Mouse (Mus musculus): ENCODE measurements around the gene Sfxn5. TPM values are rescaled to one million over a fixed set of nuclear protein-coding genes. Genes with fewer than 3 reads are reported as not detected.

Sfxn5 gene
- polyA plus RNA-seq, 1 experiment = 23.6 TPM

DNA sequence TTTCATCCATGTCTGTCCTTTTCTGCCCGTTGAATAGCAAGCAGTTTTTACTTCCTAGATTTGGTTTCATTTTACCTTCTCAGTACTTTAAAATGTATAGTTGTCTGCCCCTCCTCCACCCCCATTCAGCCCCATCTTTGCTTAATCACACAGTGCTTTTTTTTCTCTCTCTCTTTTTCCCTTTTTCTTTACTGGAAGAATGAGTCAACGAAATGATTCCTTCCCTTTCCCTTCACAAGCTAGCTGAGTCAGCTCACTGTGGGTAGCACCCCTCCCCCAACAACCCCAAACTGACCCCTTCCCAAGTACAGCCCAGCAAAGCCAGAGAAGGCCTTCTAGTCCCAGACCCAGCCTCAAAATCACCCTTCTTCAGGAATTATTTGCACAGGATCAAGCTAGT is 8.1 kb downstream of the Sfxn5 start:
- TF ChIP-seq CTCF (conservative IDR thresholded peaks at IDR 0.05; ENCODE audit: insufficient read depth, insufficient read length, low read depth, low read length) (no peak), POLR2A (IDR thresholded peaks at IDR 0.05; ENCODE audit: low read depth, low read length) (no peak)
- H3K27me3 ChIP-seq (replicated peaks; ENCODE audit: control insufficient read depth, insufficient read depth, low read length) = no peaks in the 10 kb centered on the region
- no peak overlapping the region for H3K4me3 ChIP-seq (ENCODE audit: insufficient read depth, low read depth, low read length)
- WGBS = 35% methylated on average over 2 of the region's 2 CpGs
- H3K36me3 ChIP-seq (ENCODE audit: control insufficient read depth, insufficient read depth, low read length) = no peaks in the 10 kb centered on the region
- peaks cover 16% of the 10 kb centered on the region; the same call in 1 of the 2 replicates for H3K4me1 ChIP-seq (ENCODE audit: control insufficient read depth, insufficient read depth, low read length)
- DNase-seq = no peak
- no peak overlapping the region for H3K27ac ChIP-seq (ENCODE audit: insufficient read depth, low read depth, low read length)

DNA sequence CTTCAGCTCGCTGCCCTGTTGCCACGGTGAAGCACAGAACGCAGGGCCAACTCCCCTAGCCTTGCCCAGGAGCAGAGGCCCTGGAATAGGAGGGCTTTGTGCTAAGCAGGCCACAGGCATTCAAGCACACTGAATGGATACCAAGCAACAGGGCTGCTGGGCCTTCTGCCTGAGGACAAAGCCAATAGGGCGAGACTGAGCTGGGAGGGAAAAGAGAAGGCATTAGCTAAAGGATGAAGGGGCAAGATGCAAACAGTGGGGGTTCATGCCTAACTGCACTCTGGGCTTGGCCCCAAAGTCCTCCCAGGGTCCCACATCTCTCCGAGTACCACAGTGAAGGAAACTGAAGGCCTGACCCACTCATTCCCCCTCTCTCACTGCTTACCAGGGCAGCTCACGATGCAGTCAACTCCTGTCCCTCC is 12.8 kb downstream of the Sfxn5 start:
- TF ChIP-seq POLR2A (IDR thresholded peaks at IDR 0.05; ENCODE audit: low read depth, low read length) (no peak), CTCF (conservative IDR thresholded peaks at IDR 0.05; ENCODE audit: insufficient read depth, insufficient read length, low read depth, low read length) (no peak)
- H3K36me3 ChIP-seq (ENCODE audit: control insufficient read depth, insufficient read depth, low read length) = no peaks in the 10 kb centered on the region
- peaks cover 3% of the 10 kb centered on the region; the same call in 1 of the 2 replicates for H3K4me1 ChIP-seq (ENCODE audit: control insufficient read depth, insufficient read depth, low read length)
- no peak for DNase-seq
- no peaks in the 10 kb centered on the region for H3K27me3 ChIP-seq (replicated peaks; ENCODE audit: control insufficient read depth, insufficient read depth, low read length)
- H3K27ac ChIP-seq (ENCODE audit: insufficient read depth, low read depth, low read length) = no peak overlapping the region
- H3K4me3 ChIP-seq (ENCODE audit: insufficient read depth, low read depth, low read length) = no peak overlapping the region
- WGBS = 90% methylated on average over 6 of the region's 6 CpGs

DNA sequence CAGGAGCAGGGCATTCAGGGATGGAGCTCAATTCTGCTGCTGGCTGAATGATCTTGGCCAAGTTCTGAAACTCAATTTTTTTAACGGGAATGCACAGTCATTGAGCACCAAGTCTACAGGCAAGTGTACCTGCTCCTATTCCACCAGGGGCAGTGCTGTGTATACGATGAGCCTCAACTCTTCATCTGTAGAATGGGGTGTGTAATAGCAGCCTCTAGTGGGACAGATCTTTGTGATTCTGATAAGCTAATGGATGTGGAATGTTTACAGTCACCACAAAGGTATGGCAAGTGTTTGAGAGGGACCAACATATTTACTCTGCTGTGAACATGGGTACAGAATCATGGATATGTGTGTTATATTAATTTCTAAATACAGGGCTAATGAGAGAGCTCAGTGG is 17.0 kb downstream of the Sfxn5 start:
- no peak for DNase-seq
- H3K27me3 ChIP-seq (replicated peaks; ENCODE audit: control insufficient read depth, insufficient read depth, low read length) = no peaks in the 10 kb centered on the region
- no peaks in the 10 kb centered on the region for H3K4me1 ChIP-seq (ENCODE audit: control insufficient read depth, insufficient read depth, low read length)
- no peak overlapping the region for H3K4me3 ChIP-seq (ENCODE audit: insufficient read depth, low read depth, low read length)
- no peak overlapping the region for H3K27ac ChIP-seq (ENCODE audit: insufficient read depth, low read depth, low read length)
- TF ChIP-seq POLR2A (IDR thresholded peaks at IDR 0.05; ENCODE audit: low read depth, low read length) (no peak), CTCF (conservative IDR thresholded peaks at IDR 0.05; ENCODE audit: insufficient read depth, insufficient read length, low read depth, low read length) (no peak)
- no peaks in the 10 kb centered on the region for H3K36me3 ChIP-seq (ENCODE audit: control insufficient read depth, insufficient read depth, low read length)
- 83% methylated on average over 2 of the region's 2 CpGs for WGBS

DNA sequence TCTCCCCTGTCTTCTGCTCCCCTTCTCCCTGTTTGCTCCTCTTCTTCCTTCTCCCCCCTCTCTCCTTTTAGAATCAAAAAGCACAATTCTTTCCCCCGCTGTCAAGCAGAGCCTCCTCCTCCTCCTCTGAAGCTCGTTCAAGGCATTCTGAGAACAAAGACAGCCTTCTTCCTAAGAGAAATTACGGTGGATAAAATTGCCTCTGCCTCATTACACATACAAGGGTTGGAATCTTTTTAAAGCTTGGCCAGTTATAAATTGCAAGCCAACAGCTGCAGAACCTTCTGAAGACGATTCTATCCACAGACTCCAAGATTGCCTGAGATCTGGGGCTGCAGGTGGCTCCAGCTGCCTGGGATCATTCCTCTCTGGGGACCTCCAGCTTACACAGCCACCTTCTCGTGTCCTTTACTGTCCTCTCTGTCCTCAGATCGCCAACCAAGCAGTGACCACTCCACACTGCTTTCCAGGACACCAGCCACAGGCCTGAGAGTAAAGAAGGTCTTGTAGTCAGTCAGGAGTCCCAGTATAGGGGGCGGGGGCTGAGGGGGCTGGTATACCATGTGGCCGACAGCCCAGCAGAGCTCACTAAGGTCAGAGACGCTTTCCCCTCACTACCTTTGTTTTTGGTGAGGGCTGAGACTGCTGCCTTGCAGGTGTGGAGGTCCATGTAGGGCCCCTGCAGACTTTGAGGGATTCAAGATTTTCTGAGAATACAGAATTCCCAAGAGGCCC is 19.0 kb downstream of the Sfxn5 start:
- TF ChIP-seq POLR2A (IDR thresholded peaks at IDR 0.05; ENCODE audit: low read depth, low read length) = no peak
- no peak for TF ChIP-seq CTCF (conservative IDR thresholded peaks at IDR 0.05; ENCODE audit: insufficient read depth, insufficient read length, low read depth, low read length)
- no peaks in the 10 kb centered on the region for H3K4me1 ChIP-seq (ENCODE audit: control insufficient read depth, insufficient read depth, low read length)
- WGBS = 56% methylated on average over 9 of the region's 9 CpGs

DNA sequence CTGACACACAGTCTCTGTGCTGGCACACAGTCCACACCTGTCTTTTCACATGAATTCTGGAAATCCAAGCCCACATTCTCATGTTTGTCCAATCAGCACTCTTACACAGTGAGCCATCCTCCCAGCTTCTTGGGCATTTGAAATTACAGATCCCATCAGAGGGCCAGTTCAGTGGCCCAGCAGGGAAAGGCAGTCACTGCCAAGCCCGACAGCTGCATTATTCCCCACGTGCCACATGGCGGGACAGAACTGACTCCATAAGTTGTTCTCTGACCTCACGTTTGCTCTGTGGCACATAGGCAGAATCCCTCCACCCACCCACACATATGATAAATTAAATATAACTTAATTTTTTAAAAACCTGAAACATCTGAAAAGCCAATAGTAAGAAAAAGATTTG is 25.3 kb downstream of the Sfxn5 start:
- no peaks in the 10 kb centered on the region for H3K36me3 ChIP-seq (ENCODE audit: control insufficient read depth, insufficient read depth, low read length)
- peaks cover 2% of the 10 kb centered on the region; the same call in 1 of the 2 replicates for H3K4me1 ChIP-seq (ENCODE audit: control insufficient read depth, insufficient read depth, low read length)
- no peak overlapping the region for H3K4me3 ChIP-seq (ENCODE audit: insufficient read depth, low read depth, low read length)
- H3K27ac ChIP-seq (ENCODE audit: insufficient read depth, low read depth, low read length) = no peak overlapping the region
- TF ChIP-seq CTCF (conservative IDR thresholded peaks at IDR 0.05; ENCODE audit: insufficient read depth, insufficient read length, low read depth, low read length) (no peak), POLR2A (IDR thresholded peaks at IDR 0.05; ENCODE audit: low read depth, low read length) (no peak)
- H3K27me3 ChIP-seq (replicated peaks; ENCODE audit: control insufficient read depth, insufficient read depth, low read length) = no peaks in the 10 kb centered on the region
- no peak for DNase-seq
- 88% methylated on average over 4 of the region's 4 CpGs for WGBS

More for the DNA sequence above, 19.0 kb downstream of the Sfxn5 start:
- Histone ChIP-seq H3K36me3 (ENCODE audit: control insufficient read depth, insufficient read depth, low read length) (no peaks in the 10 kb centered on the region), H3K27ac (ENCODE audit: insufficient read depth, low read depth, low read length) (no peak overlapping the region), H3K27me3 (replicated peaks; ENCODE audit: control insufficient read depth, insufficient read depth, low read length) (no peaks in the 10 kb centered on the region), H3K4me3 (ENCODE audit: insufficient read depth, low read depth, low read length) (no peak overlapping the region)
- DNase-seq = no peak

DNA sequence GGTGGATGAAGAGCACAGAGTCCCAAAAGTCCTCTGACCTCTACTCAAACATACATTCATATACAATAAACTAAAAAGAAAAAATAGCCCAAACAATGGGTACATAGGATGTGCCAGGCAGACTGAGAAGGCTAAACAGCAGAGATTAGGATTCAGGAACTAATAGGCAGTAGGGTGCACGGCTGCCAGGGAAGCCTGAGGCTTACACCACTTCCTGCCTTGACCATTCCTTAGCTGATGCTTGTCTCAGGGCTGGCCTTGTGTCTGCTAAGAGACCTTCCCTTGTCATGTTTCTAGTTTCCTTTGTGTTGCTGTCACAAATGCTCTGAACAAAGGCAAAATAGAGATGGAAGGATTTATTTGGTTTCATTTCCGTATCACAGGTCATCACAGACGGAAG is 26.8 kb downstream of the Sfxn5 start:
- Histone ChIP-seq H3K36me3 (ENCODE audit: control insufficient read depth, insufficient read depth, low read length) (no peaks in the 10 kb centered on the region), H3K27ac (ENCODE audit: insufficient read depth, low read depth, low read length) (no peak overlapping the region), H3K27me3 (replicated peaks; ENCODE audit: control insufficient read depth, insufficient read depth, low read length) (no peaks in the 10 kb centered on the region), H3K4me1 (ENCODE audit: control insufficient read depth, insufficient read depth, low read length) (peaks cover 8% of the 10 kb centered on the region; the same call in 1 of the 2 replicates), H3K4me3 (ENCODE audit: insufficient read depth, low read depth, low read length) (no peak overlapping the region)
- WGBS = 86% methylated on average over 3 of the region's 3 CpGs
- no peak for DNase-seq
- TF ChIP-seq POLR2A (IDR thresholded peaks at IDR 0.05; ENCODE audit: low read depth, low read length) (no peak), CTCF (conservative IDR thresholded peaks at IDR 0.05; ENCODE audit: insufficient read depth, insufficient read length, low read depth, low read length) (no peak)

DNA sequence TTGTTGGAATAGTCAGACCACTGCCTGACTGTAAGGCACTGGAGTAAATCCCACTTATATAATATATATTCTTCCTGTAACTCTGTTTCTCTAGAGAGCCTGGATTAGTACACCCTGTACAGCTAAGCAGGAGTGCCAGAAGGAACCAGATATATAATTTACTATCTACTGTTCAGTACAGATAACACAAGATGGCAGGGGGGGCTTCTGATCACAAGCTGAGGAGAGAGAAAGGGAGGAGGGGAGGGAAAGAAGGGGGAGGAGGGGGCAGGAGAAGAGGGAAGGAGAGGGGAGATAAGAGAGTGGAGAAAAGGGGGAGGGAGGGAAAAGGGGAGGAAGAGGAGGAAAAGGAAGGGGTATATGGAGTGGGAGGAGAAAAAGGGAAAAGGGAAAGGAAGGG is 27.4 kb downstream of the Sfxn5 start:
- TF ChIP-seq POLR2A (IDR thresholded peaks at IDR 0.05; ENCODE audit: low read depth, low read length) (no peak), CTCF (conservative IDR thresholded peaks at IDR 0.05; ENCODE audit: insufficient read depth, insufficient read length, low read depth, low read length) (no peak)
- peaks cover 8% of the 10 kb centered on the region; the same call in 1 of the 2 replicates for H3K4me1 ChIP-seq (ENCODE audit: control insufficient read depth, insufficient read depth, low read length)

More for the DNA sequence above, 27.4 kb downstream of the Sfxn5 start:
- Histone ChIP-seq H3K27ac (ENCODE audit: insufficient read depth, low read depth, low read length) (no peak overlapping the region), H3K27me3 (replicated peaks; ENCODE audit: control insufficient read depth, insufficient read depth, low read length) (no peaks in the 10 kb centered on the region), H3K36me3 (ENCODE audit: control insufficient read depth, insufficient read depth, low read length) (no peaks in the 10 kb centered on the region), H3K4me3 (ENCODE audit: insufficient read depth, low read depth, low read length) (no peak overlapping the region)
- DNase-seq = no peak
